Mouse (Mus musculus) left cerebral cortex, postnatal 25 days (tissue): Measurements from ENCODE around the gene Crlf2. TPM values are rescaled to one million over a fixed set of nuclear protein-coding genes. Genes with fewer than 3 reads are reported as not detected.
A peak's percentile ranks its signal among the peaks of the same experiment; 100 is the strongest.

ENCODE experiments used
- DNase-seq, 2 experiments: peaks; one replicate each; pipeline ENCODE4 v3.0.0; 2022; ENCODE audit warnings: low spot score in 2 of 2, mixed read lengths in 1 of 2
- intact Hi-C: fragments of 180-260 bp; cut with DNase I; formaldehyde crosslinking; loops from one replicate; pipeline ENCODE4 v1.15.1; 2025
- total RNA-seq, 2 experiments: library from RNA; stranded (reverse); gene quantifications; 2 replicates each; pipeline ENCODE4 v1.2.3; 2021

The Crlf2 gene
- total RNA-seq, 2 experiments from 2014 or later: 32.8 to 36.9 TPM

- DNase-seq: peak in 1 of 2 experiments; percentile 4
- intact Hi-C loops: loop anchor here (10.0 kb wide), 1 partner anchor 876 kb away; the partner anchor contains the start of gene Slc26a1
Observed at GRCm38 (mm10) chr5:109551041-109551765, 7.6 kb downstream of the Crlf2 start.

GRCm38 (mm10) chr5:109550225-109550935 is 8.4 kb downstream of the Crlf2 start:
- intact Hi-C loops: loop anchor here (10.0 kb wide), 1 partner anchor 876 kb away; the partner anchor contains the start of gene Slc26a1
- DNase-seq: no peak

GRCm38 (mm10) chr5:109548712-109549111 is 10.1 kb downstream of the Crlf2 start:
- DNase-seq: peak; percentile 10 to 49
- intact Hi-C loops: no loop called here

- no peak for DNase-seq
- intact Hi-C loops: no loop called here
Observed at GRCm38 (mm10) chr5:109547112-109547511, 11.7 kb downstream of the Crlf2 start.

GRCm38 (mm10) chr5:109509679-109510078 is 49.1 kb downstream of the Crlf2 start:
- no peak for DNase-seq
- intact Hi-C loops: no loop called here

GRCm38 (mm10) chr5:109506729-109507128 is 52.1 kb downstream of the Crlf2 start:
- DNase-seq: peak; percentile 9 to 44
- intact Hi-C loops: loop anchor here (2.0 kb wide), 1 partner anchor 516 kb away; no protein-coding TSS in a partner anchor

Other genes with a start within 250 kb of the Crlf2 start
- not detected for gene Vmn2r16, start 228.8 kb downstream of the Crlf2 start, total RNA-seq
- not detected for gene Vmn2r17, start 139.3 kb downstream of the Crlf2 start, total RNA-seq
- gene 5430403G16Rik, start 132.0 kb upstream of the Crlf2 start, total RNA-seq: 1 to 10 TPM; 1.6 to 2.0 TPM
- gene 4930522L14Rik, start 192.9 kb upstream of the Crlf2 start, total RNA-seq: 1 to 10 TPM; 2.4 to 3.2 TPM